Mouse (Mus musculus) forebrain, embryonic 14.5 days (tissue): ENCODE data around the gene Arid1b. TPM values are rescaled to one million over a fixed set of nuclear protein-coding genes. Genes with fewer than 3 reads are reported as not detected.

Experiments
- ATAC-seq: fragments of 200-750 bp; cut with Nextera tagmentation; 2 replicates; pipeline ENCODE4 v1.8.0; 2017; ENCODE audit warnings: mild to moderate bottlenecking, moderate library complexity
- DNase-seq: peaks from one replicate; pipeline ENCODE4 v3.0.0-alpha.2; 2015; ENCODE audit warnings: low spot score
- H3K27ac ChIP-seq: fragments of 300-500 bp; sonication (generic); 2 replicates; pipeline ENCODE4 v1.5.1; 2014; ENCODE audit warnings: low read depth, mild to moderate bottlenecking, control low read depth, low read length, moderate library complexity
- H3K27me3 ChIP-seq: fragments of 300-500 bp; sonication (generic); replicated peaks from 2 replicates; pipeline ENCODE4 v1.6.1; 2014; ENCODE audit warnings: low read length, control low read depth, mixed read lengths; ENCODE audit not compliant: control insufficient read depth, insufficient read depth
- H3K36me3 ChIP-seq: fragments of 300-500 bp; sonication (generic); 2 replicates; pipeline ENCODE4 v1.6.1; 2014; ENCODE audit warnings: low read length, control low read depth; ENCODE audit not compliant: control insufficient read depth, insufficient read depth
- H3K4me1 ChIP-seq: fragments of 300-500 bp; sonication (generic); 2 replicates; pipeline ENCODE4 v1.6.1; 2014; ENCODE audit warnings: antibody characterized with exemption, low read length, control low read depth; ENCODE audit not compliant: control insufficient read depth, insufficient read depth
- H3K4me2 ChIP-seq: fragments of 300-500 bp; sonication (generic); 2 replicates; pipeline ENCODE4 v1.6.1; 2014; ENCODE audit warnings: mild to moderate bottlenecking, control low read depth, low read length
- H3K4me3 ChIP-seq: fragments of 300-500 bp; sonication (generic); 2 replicates; pipeline ENCODE4 v1.5.1; 2014; ENCODE audit warnings: low read depth, low read length, control low read depth
- H3K9ac ChIP-seq: fragments of 300-500 bp; sonication (generic); 2 replicates; pipeline ENCODE4 v1.6.1; 2014; ENCODE audit warnings: mild to moderate bottlenecking, low read length, control low read depth, moderate library complexity
- H3K9me3 ChIP-seq: fragments of 300-500 bp; sonication (generic); replicated peaks from 2 replicates; pipeline ENCODE4 v1.6.1; 2016; ENCODE audit warnings: low read length, control low read depth, mixed read lengths; ENCODE audit not compliant: control insufficient read depth
- WGBS: fragments of 180-500 bp; shearing (Covaris S2); extraction: QIAGEN DNeasy Blood & Tissue Kit; methylation state at CpG from one replicate; pipeline ENCODE4 v1.1.7; 2014; 5-methylcytosine and 5-hydroxymethylcytosine counted together
- polyA plus RNA-seq: library from polyadenylated mRNA; unstranded; fragments of >200 nt; fragmentation: Nextera tagmentation; extraction: Ambion mirVana; gene quantifications from 2 replicates; pipeline ENCODE4 v1.2.1, GENCODE M21; 2014

The Arid1b gene
- polyA plus RNA-seq, 1 experiment from 2014 or later: 11.1 TPM

DNA sequence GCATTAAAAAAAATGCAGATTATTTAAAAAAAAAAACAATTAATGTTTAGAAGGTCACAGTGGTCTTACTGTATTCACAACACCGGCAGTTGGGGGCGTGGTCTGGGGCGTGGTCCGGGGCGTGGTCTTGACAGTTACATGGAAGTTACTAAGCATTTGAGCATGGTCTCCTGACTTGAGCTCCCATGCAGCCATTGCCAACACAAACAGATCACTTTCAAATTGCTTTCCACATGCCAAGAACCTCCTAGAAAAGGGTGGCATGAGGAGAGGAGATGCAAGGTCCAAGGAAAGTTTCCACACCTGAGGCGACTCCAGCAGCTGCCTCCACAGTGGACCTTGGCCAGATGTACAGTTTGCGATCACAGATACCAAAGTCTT is 383.8 kb downstream of the Arid1b start:
- ATAC-seq (peak; percentile 34; the same call in 1 of the 2 replicates), DNase-seq (no peak)
- peak overlapping the region; percentile 9; the same call in 1 of the 2 replicates for H3K4me2 ChIP-seq
- WGBS: 33% methylated on average over 7 of the region's 7 CpGs
- peaks cover 10% of the 10 kb centered on the region; the same call in 1 of the 2 replicates for H3K4me1 ChIP-seq
- no peaks in the 10 kb centered on the region for H3K27me3 ChIP-seq
- no peaks in the 10 kb centered on the region for H3K36me3 ChIP-seq
- no peak overlapping the region for H3K27ac ChIP-seq
- no peak overlapping the region for H3K9ac ChIP-seq
- H3K9me3 ChIP-seq: no peaks in the 10 kb centered on the region
- H3K4me3 ChIP-seq: no peak overlapping the region

GRCm38 (mm10) chr17:5385694-5386093 is 391.6 kb downstream of the Arid1b start:
- Histone ChIP-seq H3K9me3 (no peaks in the 10 kb centered on the region), H3K4me2 (no peak overlapping the region), H3K27ac (no peak overlapping the region), H3K27me3 (no peaks in the 10 kb centered on the region), H3K36me3 (no peaks in the 10 kb centered on the region), H3K4me1 (0 out of 2 replicates have a peak, but pooled peaks cover 2% of the 10 kb centered on the region), H3K4me3 (no peak overlapping the region), H3K9ac (no peak overlapping the region)
- DNase-seq (no peak), ATAC-seq (no peak)
- WGBS: 100% methylated on average over 1 of the region's 1 CpGs

DNA sequence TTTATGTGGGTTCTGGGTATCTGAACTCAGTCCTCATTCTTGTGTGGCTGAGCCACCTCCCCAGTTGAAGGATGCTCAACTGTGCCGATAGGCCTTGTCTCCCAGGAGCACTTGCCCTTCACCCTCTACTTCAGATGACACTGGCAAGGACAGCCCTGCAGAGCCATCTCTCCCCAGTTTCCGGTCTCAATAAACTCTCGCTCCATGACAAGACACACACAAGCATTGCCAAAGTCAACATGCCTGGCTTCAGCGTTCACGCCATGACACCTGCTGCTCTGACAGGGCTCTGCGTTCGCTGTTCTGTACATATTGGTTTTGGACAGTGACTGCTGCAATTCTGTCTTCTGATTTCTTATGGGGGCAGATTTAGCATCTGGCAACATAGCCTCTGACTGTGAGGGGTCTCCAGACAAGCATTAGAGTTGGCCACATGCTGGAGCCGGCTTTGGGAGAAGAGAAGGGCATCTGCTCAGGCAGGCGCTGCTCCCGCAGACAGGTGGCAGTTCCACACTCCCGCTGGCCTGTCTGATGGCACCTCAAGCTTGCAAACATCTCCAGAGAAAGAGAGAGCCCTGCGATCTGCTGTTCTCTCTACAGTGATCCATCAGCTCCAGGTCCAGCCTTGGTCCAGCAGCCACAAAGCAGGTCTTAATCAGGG is 392.9 kb downstream of the Arid1b start:
- H3K4me3 ChIP-seq: no peak overlapping the region
- ATAC-seq: no peak
- no peaks in the 10 kb centered on the region for H3K36me3 ChIP-seq
- no peak overlapping the region for H3K27ac ChIP-seq
- no peak overlapping the region for H3K4me2 ChIP-seq
- no peaks in the 10 kb centered on the region for H3K9me3 ChIP-seq
- H3K4me1 ChIP-seq: peaks cover 2% of the 10 kb centered on the region; the same call in 1 of the 2 replicates
- WGBS: 92% methylated on average over 12 of the region's 12 CpGs
- DNase-seq: no peak
- H3K27me3 ChIP-seq: no peaks in the 10 kb centered on the region
- no peak overlapping the region for H3K9ac ChIP-seq

GRCm38 (mm10) chr17:5388351-5388750 is 394.2 kb downstream of the Arid1b start:
- Histone ChIP-seq H3K9me3 (no peaks in the 10 kb centered on the region), H3K4me2 (no peak overlapping the region), H3K36me3 (no peaks in the 10 kb centered on the region), H3K4me1 (peaks cover 2% of the 10 kb centered on the region; the same call in 1 of the 2 replicates), H3K9ac (no peak overlapping the region), H3K27me3 (no peaks in the 10 kb centered on the region), H3K27ac (no peak overlapping the region), H3K4me3 (no peak overlapping the region)
- DNase-seq (no peak), ATAC-seq (no peak)
- 47% methylated on average over 3 of the region's 3 CpGs for WGBS

GRCm38 (mm10) chr17:5390682-5391081 is 396.6 kb downstream of the Arid1b start:
- DNase-seq (peak; percentile 28), ATAC-seq (no peak)
- Histone ChIP-seq H3K9me3 (no peaks in the 10 kb centered on the region), H3K27me3 (no peaks in the 10 kb centered on the region), H3K9ac (0 out of 2 replicates have a peak overlapping the region, but pooled peaks have one; percentile 25), H3K4me2 (no peak overlapping the region), H3K4me1 (peaks cover 2% of the 10 kb centered on the region; the same call in 1 of the 2 replicates), H3K36me3 (no peaks in the 10 kb centered on the region), H3K4me3 (no peak overlapping the region), H3K27ac (0 out of 2 replicates have a peak overlapping the region, but pooled peaks have one; percentile 9)
- 16% methylated on average over 10 of the region's 10 CpGs for WGBS

- ATAC-seq: no peak
- Histone ChIP-seq H3K36me3 (no peaks in the 10 kb centered on the region), H3K27ac (no peak overlapping the region), H3K27me3 (no peaks in the 10 kb centered on the region), H3K4me2 (no peak overlapping the region), H3K9ac (no peak overlapping the region), H3K4me1 (peaks cover 1% of the 10 kb centered on the region; the same call in 1 of the 2 replicates), H3K4me3 (no peak overlapping the region), H3K9me3 (no peaks in the 10 kb centered on the region)
- WGBS: 90% methylated on average over 16 of the region's 16 CpGs
- DNase-seq: no peak
These were observed 401.5 kb downstream of the Arid1b start for GRCm38 (mm10) chr17:5395454-5396205.

DNA sequence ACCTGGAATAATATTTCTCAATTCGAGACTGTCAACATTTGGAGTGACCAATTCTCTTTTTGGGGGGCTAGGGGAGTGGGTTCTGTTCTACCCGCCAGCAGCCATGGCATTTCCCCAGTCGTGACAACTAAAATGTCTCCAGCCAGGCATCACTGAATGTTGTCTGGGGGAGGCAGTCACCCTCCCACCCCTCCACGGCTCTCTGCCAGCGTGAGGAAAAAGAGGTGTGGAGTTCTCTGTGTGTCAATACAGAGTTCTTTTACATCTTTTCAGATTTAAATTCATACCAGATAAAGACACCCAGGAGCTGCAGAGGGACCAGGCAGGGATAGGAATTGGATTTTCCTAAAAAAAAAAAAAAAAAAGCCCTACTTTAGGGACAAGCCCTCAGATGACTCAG is 402.1 kb downstream of the Arid1b start:
- 62% methylated on average over 5 of the region's 5 CpGs for WGBS
- Histone ChIP-seq H3K4me2 (no peak overlapping the region), H3K4me3 (no peak overlapping the region), H3K9me3 (no peaks in the 10 kb centered on the region), H3K9ac (no peak overlapping the region), H3K27me3 (no peaks in the 10 kb centered on the region), H3K36me3 (no peaks in the 10 kb centered on the region), H3K27ac (no peak overlapping the region), H3K4me1 (no peaks in the 10 kb centered on the region; the same call in 1 of the 2 replicates)
- DNase-seq (no peak), ATAC-seq (no peak)
